Mouse (Mus musculus): ENCODE measurements around the gene Gpr143. TPM values are rescaled to one million over a fixed set of nuclear protein-coding genes. Genes with fewer than 3 reads are reported as not detected.

Gene Gpr143
- polyA plus RNA-seq, 1 experiment from 2014 or later: 0.18 TPM

Other genes with a start within 250 kb of the Gpr143 start
- gene Cldn34a, start 218.6 kb upstream of the Gpr143 start, polyA plus RNA-seq (2015; fragmentation: Nextera tagmentation; extraction: Ambion mirVana): not detected in 2 replicates
- 3.2 and 3.9 TPM in 2 replicates for gene Shroom2, start 12.5 kb upstream of the Gpr143 start, polyA plus RNA-seq (2015; fragmentation: Nextera tagmentation; extraction: Ambion mirVana)
- gene Usp51, start 224.5 kb downstream of the Gpr143 start, polyA plus RNA-seq (2015; fragmentation: Nextera tagmentation; extraction: Ambion mirVana): 0.39 and 0.66 TPM in 2 replicates